Mouse (Mus musculus) kidney, embryonic 14.5 days (tissue): ENCODE data around the gene Dcaf12. TPM values are rescaled to one million over a fixed set of nuclear protein-coding genes. Genes with fewer than 3 reads are reported as not detected.

Experiments used
- ATAC-seq: fragments of 200-750 bp; cut with Nextera tagmentation; 2 replicates; pipeline ENCODE4 v1.8.0; 2017; ENCODE audit warnings: moderate number of reproducible peaks, mild to moderate bottlenecking, moderate TSS enrichment, moderate library complexity; ENCODE audit not compliant: low FRiP score, low TSS enrichment
- H3K27ac ChIP-seq: fragments of 300-500 bp; sonication (generic); 2 replicates; pipeline ENCODE4 v1.5.1; 2014; ENCODE audit warnings: low read depth, mild to moderate bottlenecking, low read length, moderate library complexity, mixed read lengths
- H3K27me3 ChIP-seq: fragments of 300-500 bp; sonication (generic); 2 replicates; pipeline ENCODE4 v1.6.1; 2014; ENCODE audit warnings: mild to moderate bottlenecking, low read length; ENCODE audit not compliant: control insufficient read depth, insufficient read depth
- H3K36me3 ChIP-seq: fragments of 300-500 bp; sonication (generic); 2 replicates; pipeline ENCODE4 v1.6.1; 2014; ENCODE audit warnings: low read length, mixed read lengths; ENCODE audit not compliant: control insufficient read depth, insufficient read depth
- H3K4me1 ChIP-seq: fragments of 300-500 bp; sonication (generic); 2 replicates; pipeline ENCODE4 v1.6.1; 2014; ENCODE audit warnings: low read length, mixed read lengths; ENCODE audit not compliant: control insufficient read depth, insufficient read depth
- H3K4me2 ChIP-seq: fragments of 300-500 bp; sonication (generic); replicated peaks from 2 replicates; pipeline ENCODE4 v1.6.1; 2014; ENCODE audit warnings: low read depth, mild to moderate bottlenecking, low read length
- H3K4me3 ChIP-seq: fragments of 300-500 bp; sonication (generic); 2 replicates; pipeline ENCODE4 v1.5.1; 2014; ENCODE audit warnings: mild to moderate bottlenecking, low read length
- H3K9ac ChIP-seq: fragments of 300-500 bp; sonication (generic); 2 replicates; pipeline ENCODE4 v1.6.1; 2014; ENCODE audit warnings: low read depth, mild to moderate bottlenecking, low read length, moderate library complexity
- H3K9me3 ChIP-seq: fragments of 300-500 bp; sonication (generic); 2 replicates; pipeline ENCODE4 v1.6.1; 2016; ENCODE audit warnings: low read length; ENCODE audit not compliant: control insufficient read depth
- WGBS: fragments of 180-500 bp; shearing (Covaris S2); extraction: QIAGEN DNeasy Blood & Tissue Kit; methylation state at CpG from one replicate; pipeline ENCODE4 v1.1.7; 2014; 5-methylcytosine and 5-hydroxymethylcytosine counted together
- polyA plus RNA-seq: library from polyadenylated mRNA; unstranded; fragments of >200 nt; fragmentation: Nextera tagmentation; extraction: Ambion mirVana; gene quantifications from 2 replicates; pipeline ENCODE4 v1.2.1, GENCODE M21; 2014

Gene Dcaf12
- polyA plus RNA-seq, 1 experiment from 2014 or later: 53.0 TPM

GRCm38 (mm10) chr4:41268133-41268532 lies 46.6 kb downstream of the Dcaf12 start:
- Histone ChIP-seq H3K36me3 (peaks cover 28% of the 10 kb centered on the region; the same call in 1 of the 2 replicates), H3K4me3 (no peak overlapping the region), H3K27me3 (no peaks in the 10 kb centered on the region), H3K27ac (no peak overlapping the region), H3K9me3 (no peaks in the 10 kb centered on the region), H3K4me2 (no peak overlapping the region), H3K9ac (no peak overlapping the region), H3K4me1 (peaks cover 14% of the 10 kb centered on the region)
- no peak for ATAC-seq

- H3K36me3 ChIP-seq: peaks cover 31% of the 10 kb centered on the region; the same call in 1 of the 2 replicates
- no peak overlapping the region for H3K27ac ChIP-seq
- H3K9me3 ChIP-seq: no peaks in the 10 kb centered on the region
- ATAC-seq: no peak
- peaks cover 4% of the 10 kb centered on the region; the same call in 1 of the 2 replicates for H3K4me1 ChIP-seq
- no peak overlapping the region for H3K9ac ChIP-seq
- 67% methylated on average over 4 of the region's 4 CpGs for WGBS
- H3K4me3 ChIP-seq: no peak overlapping the region
- no peak overlapping the region for H3K4me2 ChIP-seq
- no peaks in the 10 kb centered on the region for H3K27me3 ChIP-seq
Measured at GRCm38 (mm10) chr4:41266350-41266749, 48.3 kb downstream of the Dcaf12 start.

- no peaks in the 10 kb centered on the region for H3K9me3 ChIP-seq
- no peaks in the 10 kb centered on the region for H3K4me1 ChIP-seq
- H3K27me3 ChIP-seq: no peaks in the 10 kb centered on the region
- H3K9ac ChIP-seq: no peak overlapping the region
- no peak for ATAC-seq
- no peak overlapping the region for H3K4me3 ChIP-seq
- no peak overlapping the region for H3K27ac ChIP-seq
- H3K4me2 ChIP-seq: no peak overlapping the region
- peaks cover 6% of the 10 kb centered on the region; the same call in 1 of the 2 replicates for H3K36me3 ChIP-seq
Measured at GRCm38 (mm10) chr4:41260691-41261090, 54.0 kb downstream of the Dcaf12 start.

GRCm38 (mm10) chr4:41259019-41259418 lies 55.7 kb downstream of the Dcaf12 start:
- Histone ChIP-seq H3K4me2 (no peak overlapping the region), H3K36me3 (peaks cover 2% of the 10 kb centered on the region; the same call in 1 of the 2 replicates), H3K9me3 (no peaks in the 10 kb centered on the region), H3K27ac (no peak overlapping the region), H3K4me3 (no peak overlapping the region), H3K27me3 (no peaks in the 10 kb centered on the region), H3K4me1 (no peaks in the 10 kb centered on the region), H3K9ac (no peak overlapping the region)
- 83% methylated on average over 4 of the region's 4 CpGs for WGBS
- ATAC-seq: no peak

- H3K4me2 ChIP-seq: no peak overlapping the region
- peaks cover 2% of the 10 kb centered on the region; the same call in 1 of the 2 replicates for H3K36me3 ChIP-seq
- H3K9me3 ChIP-seq: no peaks in the 10 kb centered on the region
- H3K4me3 ChIP-seq: no peak overlapping the region
- H3K4me1 ChIP-seq: no peaks in the 10 kb centered on the region
- no peak overlapping the region for H3K27ac ChIP-seq
- peak; percentile 80 for ATAC-seq
- no peaks in the 10 kb centered on the region for H3K27me3 ChIP-seq
- no peak overlapping the region for H3K9ac ChIP-seq
- WGBS: 48% methylated on average over 1 of the region's 1 CpGs
Measured at GRCm38 (mm10) chr4:41257752-41258151, 56.9 kb downstream of the Dcaf12 start.

- WGBS: 76% methylated on average over 12 of the region's 12 CpGs
- H3K4me2 ChIP-seq: no peak overlapping the region
- no peaks in the 10 kb centered on the region for H3K9me3 ChIP-seq
- H3K27me3 ChIP-seq: no peaks in the 10 kb centered on the region
- no peak overlapping the region for H3K9ac ChIP-seq
- peaks cover 7% of the 10 kb centered on the region for H3K36me3 ChIP-seq
- no peaks in the 10 kb centered on the region for H3K4me1 ChIP-seq
- ATAC-seq: no peak
- H3K4me3 ChIP-seq: no peak overlapping the region
- no peak overlapping the region for H3K27ac ChIP-seq
Measured at GRCm38 (mm10) chr4:41255564-41256210, 59.0 kb downstream of the Dcaf12 start.

GRCm38 (mm10) chr4:41253756-41254155 lies 60.9 kb downstream of the Dcaf12 start:
- no peak for ATAC-seq
- H3K4me2 ChIP-seq: no peak overlapping the region

GRCm38 (mm10) chr4:41245408-41245807 lies 69.3 kb downstream of the Dcaf12 start:
- Histone ChIP-seq H3K4me2 (no peak overlapping the region), H3K9ac (no peak overlapping the region), H3K4me3 (no peak overlapping the region), H3K9me3 (no peaks in the 10 kb centered on the region), H3K27ac (no peak overlapping the region), H3K4me1 (no peaks in the 10 kb centered on the region), H3K27me3 (no peaks in the 10 kb centered on the region), H3K36me3 (peaks cover 38% of the 10 kb centered on the region)
- 88% methylated on average over 2 of the region's 2 CpGs for WGBS
- ATAC-seq: no peak

More at GRCm38 (mm10) chr4:41253756-41254155, 60.9 kb downstream of the Dcaf12 start:
- WGBS: 81% methylated on average over 2 of the region's 2 CpGs
- Histone ChIP-seq H3K27ac (no peak overlapping the region), H3K27me3 (no peaks in the 10 kb centered on the region), H3K4me1 (no peaks in the 10 kb centered on the region), H3K9me3 (no peaks in the 10 kb centered on the region), H3K4me3 (no peak overlapping the region), H3K36me3 (peaks cover 18% of the 10 kb centered on the region), H3K9ac (no peak overlapping the region)
